In genomic region chr4:132639191-132639713, GRCm38 (mm10) we compare ENCODE assay signal across 8 mouse cellular contexts. TPM values are rescaled to one million over a fixed set of nuclear protein-coding genes. Genes with fewer than 3 reads are reported as not detected.
DNase-seq lines count a peak whose midpoint lies in the region; ATAC-seq lines count a peak whose summit lies in the region.

No protein-coding gene starts in this region.

- H3K9me3 ChIP-seq in kidney, embryonic 15.5 days (replicated peaks): no peaks in the 10 kb centered on the region
- no peaks in the 10 kb centered on the region for H3K9me3 ChIP-seq in hindbrain, embryonic 13.5 days
- H3K9me3 ChIP-seq in lung, embryonic 16.5 days (ENCODE audit: control insufficient read depth, low read length): no peaks in the 10 kb centered on the region
- no peaks in the 10 kb centered on the region for H3K9me3 ChIP-seq in stomach, embryonic 15.5 days

- ATAC-seq in kidney, embryonic 15.5 days (replicated peaks; ENCODE audit: low FRiP score): peak; percentile 64; the same call in 1 of the 2 replicates
- ATAC-seq in hindbrain, embryonic 13.5 days (ENCODE audit: low FRiP score): peak; percentile 49
- ATAC-seq in lung, embryonic 16.5 days (ENCODE audit: low read depth): no peak; the same call in 1 of the 2 replicates
- peak; percentile 41 for ATAC-seq in stomach, embryonic 15.5 days (ENCODE audit: insufficient read depth, low FRiP score, low read depth)

- peaks cover 15% of the 10 kb centered on the region for H3K36me3 ChIP-seq in kidney, embryonic 15.5 days
- no peaks in the 10 kb centered on the region; the same call in 1 of the 2 replicates for H3K36me3 ChIP-seq in hindbrain, embryonic 13.5 days
- H3K36me3 ChIP-seq in lung, embryonic 16.5 days (ENCODE audit: control insufficient read depth, insufficient read depth, low read length): peaks cover 8% of the 10 kb centered on the region
- H3K36me3 ChIP-seq in stomach, embryonic 15.5 days: no peaks in the 10 kb centered on the region

- no peak for DNase-seq in kidney, postnatal 14 days
- peak; percentile 23 for DNase-seq in ES-CJ7 (ENCODE audit: low read depth, low spot score)
- peak; percentile 39 for DNase-seq in embryo, embryonic 11 days
- no peak for DNase-seq in cerebellum, adult 11-12 months

- peaks cover 14% of the 10 kb centered on the region for H3K4me1 ChIP-seq in kidney, embryonic 15.5 days
- peaks cover 16% of the 10 kb centered on the region for H3K4me1 ChIP-seq in hindbrain, embryonic 13.5 days (replicated peaks)
- peaks cover 8% of the 10 kb centered on the region; the same call in 1 of the 2 replicates for H3K4me1 ChIP-seq in lung, embryonic 16.5 days (replicated peaks; ENCODE audit: control insufficient read depth, insufficient read depth, low read length)
- 0 out of 2 replicates have a peak, but pooled peaks cover 7% of the 10 kb centered on the region for H3K4me1 ChIP-seq in stomach, embryonic 15.5 days

- peak overlapping the region; percentile 97 for H3K4me3 ChIP-seq in kidney, embryonic 15.5 days (replicated peaks)
- peak overlapping the region; percentile 98 for H3K4me3 ChIP-seq in hindbrain, embryonic 13.5 days
- H3K4me3 ChIP-seq in lung, embryonic 16.5 days (ENCODE audit: low read length): peak overlapping the region; percentile 98
- peak overlapping the region; percentile 68 for H3K4me3 ChIP-seq in stomach, embryonic 15.5 days (replicated peaks)

- H3K4me2 ChIP-seq in kidney, embryonic 15.5 days: peak overlapping the region; percentile 78
- peak overlapping the region; percentile 97 for H3K4me2 ChIP-seq in hindbrain, embryonic 13.5 days
- peak overlapping the region; percentile 79 for H3K4me2 ChIP-seq in lung, embryonic 16.5 days (ENCODE audit: low read depth, low read length)
- H3K4me2 ChIP-seq in stomach, embryonic 15.5 days: peak overlapping the region; percentile 76

- 0% methylated on average over 34 of the region's 35 CpGs for WGBS in kidney, embryonic 15.5 days
- WGBS in hindbrain, embryonic 13.5 days: under 1% methylated on average over 35 of the region's 35 CpGs
- WGBS in lung, embryonic 16.5 days: under 1% methylated on average over 35 of the region's 35 CpGs
- WGBS in stomach, embryonic 15.5 days: 0% methylated on average over 35 of the region's 35 CpGs

- peak overlapping the region; percentile 89 for H3K27ac ChIP-seq in kidney, embryonic 15.5 days
- H3K27ac ChIP-seq in hindbrain, embryonic 13.5 days: peak overlapping the region; percentile 91
- peak overlapping the region; percentile 88 for H3K27ac ChIP-seq in lung, embryonic 16.5 days (ENCODE audit: low read length)
- peak overlapping the region; percentile 84 for H3K27ac ChIP-seq in stomach, embryonic 15.5 days

- peak overlapping the region; percentile 86 for H3K9ac ChIP-seq in kidney, embryonic 15.5 days
- H3K9ac ChIP-seq in hindbrain, embryonic 13.5 days: peak overlapping the region; percentile 95
- peak overlapping the region; percentile 95 for H3K9ac ChIP-seq in lung, embryonic 16.5 days (ENCODE audit: low read length)
- peak overlapping the region; percentile 62 for H3K9ac ChIP-seq in stomach, embryonic 15.5 days

- no peaks in the 10 kb centered on the region for H3K27me3 ChIP-seq in kidney, embryonic 15.5 days
- no peaks in the 10 kb centered on the region for H3K27me3 ChIP-seq in hindbrain, embryonic 13.5 days
- no peaks in the 10 kb centered on the region for H3K27me3 ChIP-seq in lung, embryonic 16.5 days (ENCODE audit: control insufficient read depth, insufficient read depth, low read depth, low read length)
- H3K27me3 ChIP-seq in stomach, embryonic 15.5 days (replicated peaks): no peaks in the 10 kb centered on the region

RNA-seq across cellular contexts. Expression of gene Eya3, which starts 0.5 kb away (rescaled TPM):
- polyA plus RNA-seq in kidney, embryonic 15.5 days (2015; fragmentation: Nextera tagmentation; extraction: Ambion mirVana): 26.2 and 33.4 TPM in 2 replicates
- polyA plus RNA-seq in hindbrain, embryonic 13.5 days (2015; fragmentation: Nextera tagmentation; extraction: Ambion mirVana): 17.0 and 17.1 TPM in 2 replicates
- 26.0 and 28.1 TPM in 2 replicates for polyA plus RNA-seq in lung, embryonic 16.5 days (2015; fragmentation: Nextera tagmentation; extraction: Ambion mirVana)
- 24.7 and 26.6 TPM in 2 replicates for polyA plus RNA-seq in stomach, embryonic 15.5 days (2015; fragmentation: Nextera tagmentation; extraction: Ambion mirVana)

Comparison
In these comparisons a context has a peak if more than half of its experiments do, and no peak if none do; other contexts are left out.
1. DNase-seq: peak in ES-CJ7 (single experiment) and embryo, embryonic 11 days (single experiment); none in kidney, postnatal 14 days (single experiment) and cerebellum, adult 11-12 months (single experiment).
2. Peak in every context shown above with its lines, with median percentiles within 50 percentile points of each other: H3K27ac ChIP-seq, H3K4me2 ChIP-seq, H3K4me3 ChIP-seq and H3K9ac ChIP-seq.